Mouse (Mus musculus): ENCODE results near the gene Gm49388.

DNA sequence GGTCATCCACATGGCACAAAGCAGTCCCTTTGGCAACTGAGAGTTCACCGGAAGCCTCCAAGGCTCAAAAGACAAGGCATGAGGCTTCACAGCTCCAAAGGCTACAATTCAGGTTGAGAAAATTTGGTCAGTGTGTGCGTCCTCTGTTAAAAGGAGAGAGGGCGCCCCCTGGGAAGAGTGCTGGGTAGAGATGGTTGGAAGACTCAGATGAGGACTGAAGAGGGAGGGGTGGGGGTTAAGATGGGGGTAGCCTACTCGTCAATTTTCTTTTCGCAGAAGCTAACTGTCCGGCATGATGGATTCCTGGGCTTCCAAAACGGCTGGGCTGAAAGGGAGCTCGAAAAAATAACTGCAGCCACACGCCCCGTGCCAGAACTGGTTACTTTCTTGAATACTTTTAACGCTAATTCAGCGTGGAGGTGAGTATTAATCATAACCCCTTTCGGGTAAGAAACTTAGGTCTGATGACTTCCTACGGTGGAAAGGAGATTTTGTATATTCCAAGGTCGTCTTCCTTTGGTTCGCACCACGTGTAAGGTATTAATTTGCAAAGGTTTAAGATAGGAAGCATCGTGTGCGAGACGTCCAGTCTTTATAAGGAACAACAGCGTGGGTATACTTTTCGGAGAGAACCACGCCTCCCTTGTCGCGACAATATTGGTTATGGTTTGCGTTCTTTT, 40.9 kb upstream of the Gm49388 start, which contains the start of gene Fbxl19:
- no peak for TF ChIP-seq CTCF (IDR thresholded peaks at IDR 0.05; ENCODE audit: control insufficient read depth, insufficient read depth, insufficient read length)
- no peak for TF ChIP-seq FOSL1 (IDR thresholded peaks at IDR 0.05; ENCODE audit: insufficient read depth, low read length, poor library complexity, severe bottlenecking)
- no peak for TF ChIP-seq USF1 (IDR thresholded peaks at IDR 0.05; ENCODE audit: low read depth)
- TF ChIP-seq MAX (IDR thresholded peaks at IDR 0.05): no peak

All from C2C12 (cell line).